Mouse (Mus musculus): ENCODE measurements around the gene Serpinb1a.
A peak's percentile ranks its signal among the peaks of the same experiment; 100 is the strongest.
"Not testable (repeated sequence)": the region's sequence is repeated elsewhere in the genome, so short reads cannot be mapped to it uniquely, and the experiment has no call there.

Gene Serpinb1a

GRCm38 (mm10) chr13:32850668-32851404, at the start of gene Serpinb1a:
Serpinb1a (minus strand) TSS chr13:32851185.
- peak; percentile 48 for DNase-seq (ENCODE audit: low read depth)

GRCm38 (mm10) chr13:32900639-32901038, 49.7 kb upstream of the Serpinb1a start:
- DNase-seq (ENCODE audit: low read depth), result no peak

- not testable (repeated sequence) for DNase-seq (ENCODE audit: low read depth)
These were observed 48.1 kb upstream of the Serpinb1a start for GRCm38 (mm10) chr13:32899114-32899513.

GRCm38 (mm10) chr13:32898111-32898510, 47.1 kb upstream of the Serpinb1a start, which contains the start of gene Serpinb1c:
Serpinb1c (minus strand) TSS chr13:32898211.
- no peak for DNase-seq (ENCODE audit: low read depth)

GRCm38 (mm10) chr13:32896931-32897330, 45.9 kb upstream of the Serpinb1a start:
- no peak for DNase-seq (ENCODE audit: low read depth)

- DNase-seq (ENCODE audit: low read depth), result peak; percentile 92
These were observed 33.8 kb upstream of the Serpinb1a start for GRCm38 (mm10) chr13:32884755-32885154.

GRCm38 (mm10) chr13:32873862-32874261, 22.9 kb upstream of the Serpinb1a start:
- no peak for DNase-seq (ENCODE audit: low read depth)

- DNase-seq (ENCODE audit: low read depth), result no peak
These were observed 17.9 kb upstream of the Serpinb1a start for GRCm38 (mm10) chr13:32868843-32869242.

- not testable (repeated sequence) for DNase-seq (ENCODE audit: low read depth)
These were observed 17.2 kb upstream of the Serpinb1a start for GRCm38 (mm10) chr13:32868233-32868632.

GRCm38 (mm10) chr13:32867030-32867429, 16.0 kb upstream of the Serpinb1a start:
- DNase-seq (ENCODE audit: low read depth), result no peak

- DNase-seq (ENCODE audit: low read depth), result no peak
These were observed 15.5 kb upstream of the Serpinb1a start for GRCm38 (mm10) chr13:32866484-32866883.

GRCm38 (mm10) chr13:32865591-32865990, 14.6 kb upstream of the Serpinb1a start:
- DNase-seq (ENCODE audit: low read depth), result no peak

GRCm38 (mm10) chr13:32864529-32864928, 13.5 kb upstream of the Serpinb1a start:
- not testable (repeated sequence) for DNase-seq (ENCODE audit: low read depth)

GRCm38 (mm10) chr13:32863456-32863855, 12.5 kb upstream of the Serpinb1a start:
- no peak for DNase-seq (ENCODE audit: low read depth)

GRCm38 (mm10) chr13:32860821-32861220, 9.8 kb upstream of the Serpinb1a start:
- DNase-seq (ENCODE audit: low read depth), result no peak

GRCm38 (mm10) chr13:32853073-32853472, 2.1 kb upstream of the Serpinb1a start:
- no peak for DNase-seq (ENCODE audit: low read depth)

GRCm38 (mm10) chr13:32852539-32852938, 1.6 kb upstream of the Serpinb1a start:
- no peak for DNase-seq (ENCODE audit: low read depth)

GRCm38 (mm10) chr13:32851967-32852366, 982 bp upstream of the Serpinb1a start:
- DNase-seq (ENCODE audit: low read depth), result no peak

GRCm38 (mm10) chr13:32850156-32850555, 829 bp downstream of the Serpinb1a start:
- no peak for DNase-seq (ENCODE audit: low read depth)

GRCm38 (mm10) chr13:32849531-32850123, 1.4 kb downstream of the Serpinb1a start:
- no peak for DNase-seq (ENCODE audit: low read depth)

- no peak for DNase-seq (ENCODE audit: low read depth)
These were observed 1.9 kb downstream of the Serpinb1a start for GRCm38 (mm10) chr13:32849092-32849491.

GRCm38 (mm10) chr13:32846221-32846620, 4.8 kb downstream of the Serpinb1a start:
- peak; percentile 76 for DNase-seq (ENCODE audit: low read depth)

GRCm38 (mm10) chr13:32841349-32841748, 9.6 kb downstream of the Serpinb1a start:
- no peak for DNase-seq (ENCODE audit: low read depth)

All from fibroblast of lung, adult 2 months (primary cell).